Mouse (Mus musculus) heart, embryonic 12.5 days (tissue): ENCODE measurements at regions not wholly inside any gene's neighbourhood (a gene's known extent, or its start where the extent isn't known, plus 50 kb on each side); places are given as distances from the start of the nearest gene placed in this dataset.

Experiments used
- ATAC-seq: fragments of 200-750 bp; cut with Nextera tagmentation; 2 replicates; pipeline ENCODE4 v1.8.0; 2017; ENCODE audit warnings: moderate TSS enrichment, moderate library complexity; ENCODE audit not compliant: insufficient number of reproducible peaks, low FRiP score
- H3K27ac ChIP-seq: fragments of 300-500 bp; sonication (generic); 2 replicates; pipeline ENCODE4 v1.5.1; 2016; ENCODE audit warnings: mild to moderate bottlenecking, moderate library complexity; ENCODE audit not compliant: poor library complexity, severe bottlenecking
- H3K27me3 ChIP-seq: fragments of 300-500 bp; sonication (generic); replicated peaks from 2 replicates; pipeline ENCODE4 v1.6.1; 2016; ENCODE audit warnings: mild to moderate bottlenecking, moderate library complexity
- H3K36me3 ChIP-seq: fragments of 300-500 bp; sonication (generic); 2 replicates; pipeline ENCODE4 v1.6.1; 2016; ENCODE audit warnings: mild to moderate bottlenecking, moderate library complexity
- H3K4me1 ChIP-seq: fragments of 300-500 bp; sonication (generic); replicated peaks from 2 replicates; pipeline ENCODE4 v1.6.1; 2016; ENCODE audit warnings: mild to moderate bottlenecking
- H3K4me2 ChIP-seq: fragments of 300-500 bp; sonication (generic); 2 replicates; pipeline ENCODE4 v1.6.1; 2016; ENCODE audit warnings: mild to moderate bottlenecking, moderate library complexity
- H3K4me3 ChIP-seq: fragments of 300-500 bp; sonication (generic); 2 replicates; pipeline ENCODE4 v1.5.1; 2016; ENCODE audit warnings: mild to moderate bottlenecking
- H3K9ac ChIP-seq: fragments of 300-500 bp; sonication (generic); 2 replicates; pipeline ENCODE4 v1.6.1; 2016; ENCODE audit warnings: mild to moderate bottlenecking, moderate library complexity
- H3K9me3 ChIP-seq: fragments of 300-500 bp; sonication (generic); replicated peaks from 2 replicates; pipeline ENCODE4 v1.6.1; 2016; ENCODE audit warnings: mild to moderate bottlenecking, moderate library complexity
- WGBS: fragments of 180-500 bp; shearing (Covaris S2); methylation state at CpG from one replicate; pipeline ENCODE4 v1.1.7; 2016; 5-methylcytosine and 5-hydroxymethylcytosine counted together

- Histone ChIP-seq H3K9ac (no peak overlapping the region), H3K9me3 (no peaks in the 10 kb centered on the region), H3K4me1 (peaks cover 14% of the 10 kb centered on the region), H3K27me3 (no peaks in the 10 kb centered on the region), H3K27ac (0 out of 2 replicates have a peak overlapping the region, but pooled peaks have one; percentile 76), H3K36me3 (no peaks in the 10 kb centered on the region), H3K4me2 (peak overlapping the region; percentile 67), H3K4me3 (no peak overlapping the region)
- 91% methylated on average over 5 of the region's 5 CpGs for WGBS
- peak; percentile 26; the same call in 1 of the 2 replicates for ATAC-seq
Observed at GRCm38 (mm10) chr12:12841385-12842238, 100.1 kb downstream of the Mycn start.

GRCm38 (mm10) chr12:12840661-12841384, 100.9 kb downstream of the Mycn start:
- H3K27ac ChIP-seq = peak overlapping the region; percentile 76
- H3K9me3 ChIP-seq = no peaks in the 10 kb centered on the region
- H3K4me1 ChIP-seq = peaks cover 14% of the 10 kb centered on the region
- peak; percentile 75 for ATAC-seq
- peak overlapping the region; percentile 36 for H3K4me3 ChIP-seq
- H3K27me3 ChIP-seq = no peaks in the 10 kb centered on the region
- H3K9ac ChIP-seq = peak overlapping the region; percentile 31; the same call in 1 of the 2 replicates
- peak overlapping the region; percentile 67 for H3K4me2 ChIP-seq
- WGBS = 31% methylated on average over 17 of the region's 17 CpGs
- H3K36me3 ChIP-seq = no peaks in the 10 kb centered on the region

- WGBS = 86% methylated on average over 1 of the region's 1 CpGs
Observed at GRCm38 (mm10) chr12:12837775-12838174, 103.9 kb downstream of the Mycn start.

DNA sequence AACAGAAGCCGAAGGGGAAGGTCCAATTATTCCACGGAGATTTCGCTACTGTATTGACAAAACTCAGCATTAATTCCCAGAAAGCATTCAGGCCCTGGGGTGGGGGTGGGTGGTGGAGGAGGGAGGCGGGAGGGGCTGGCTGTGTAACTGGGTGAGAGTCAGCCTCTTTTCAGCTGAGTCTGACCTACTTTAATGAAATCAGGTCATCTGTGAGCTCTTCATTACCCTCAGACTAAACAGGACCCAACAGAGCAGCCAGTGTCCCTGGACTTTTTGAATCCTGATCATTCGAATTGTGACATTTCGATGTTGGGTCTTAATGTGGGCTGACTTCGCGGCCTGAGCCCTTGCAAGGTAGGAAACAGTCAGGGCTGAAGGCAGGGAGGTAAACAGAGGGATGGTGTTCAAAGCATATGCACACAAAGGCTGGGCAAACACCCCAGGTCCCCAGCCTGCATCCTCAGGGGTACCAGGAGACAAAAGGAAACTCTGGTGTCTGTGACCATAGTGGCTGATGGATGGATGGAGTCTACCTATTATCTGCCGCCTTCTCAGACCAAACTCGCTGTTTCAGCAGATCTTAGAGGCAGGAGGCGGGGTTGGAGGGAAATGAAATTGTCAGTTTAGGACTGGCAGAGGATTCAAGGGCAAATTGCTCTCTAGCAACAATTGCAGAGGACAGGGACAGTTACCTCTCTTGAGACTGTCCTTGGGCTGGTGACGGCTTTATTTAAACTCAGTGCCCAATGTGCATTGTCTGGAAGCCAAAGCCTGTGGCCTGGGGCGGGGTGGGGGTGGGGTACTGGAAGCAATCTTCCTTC, 113.7 kb downstream of the Mycn start:
- Histone ChIP-seq H3K4me3 (no peak overlapping the region), H3K36me3 (no peaks in the 10 kb centered on the region), H3K27me3 (no peaks in the 10 kb centered on the region), H3K27ac (no peak overlapping the region), H3K9me3 (no peaks in the 10 kb centered on the region), H3K9ac (no peak overlapping the region), H3K4me2 (no peak overlapping the region), H3K4me1 (peaks cover 9% of the 10 kb centered on the region)
- ATAC-seq = no peak
- 66% methylated on average over 13 of the region's 13 CpGs for WGBS

More at GRCm38 (mm10) chr12:12837775-12838174, 103.9 kb downstream of the Mycn start:
- ATAC-seq = no peak
- Histone ChIP-seq H3K4me3 (no peak overlapping the region), H3K36me3 (no peaks in the 10 kb centered on the region), H3K27ac (no peak overlapping the region), H3K9ac (no peak overlapping the region), H3K4me1 (peaks cover 14% of the 10 kb centered on the region), H3K27me3 (no peaks in the 10 kb centered on the region), H3K9me3 (no peaks in the 10 kb centered on the region), H3K4me2 (no peak overlapping the region)

DNA sequence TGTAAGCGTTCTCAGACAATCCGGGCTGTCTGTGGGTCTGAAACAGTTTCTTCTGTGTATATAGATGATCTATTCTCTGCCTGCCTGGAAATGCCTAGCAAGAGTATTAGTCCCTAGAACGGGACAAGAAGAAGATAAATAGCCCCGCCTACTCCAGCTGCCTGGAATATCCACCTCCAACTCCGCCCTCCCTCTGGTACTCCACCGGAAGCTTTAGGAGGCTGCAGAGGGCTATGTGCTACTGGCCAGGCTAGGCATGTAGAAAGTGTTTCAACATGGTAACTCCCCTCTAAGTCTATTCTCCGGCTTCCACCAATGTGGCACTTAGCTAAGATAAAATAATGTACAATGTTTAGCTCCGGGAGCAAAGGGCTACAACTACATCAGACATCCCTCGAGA, 114.3 kb downstream of the Mycn start:
- Histone ChIP-seq H3K9ac (no peak overlapping the region), H3K27ac (no peak overlapping the region), H3K4me1 (peaks cover 9% of the 10 kb centered on the region), H3K36me3 (no peaks in the 10 kb centered on the region), H3K27me3 (no peaks in the 10 kb centered on the region), H3K9me3 (no peaks in the 10 kb centered on the region), H3K4me2 (no peak overlapping the region), H3K4me3 (no peak overlapping the region)
- 53% methylated on average over 9 of the region's 9 CpGs for WGBS
- ATAC-seq = no peak

DNA sequence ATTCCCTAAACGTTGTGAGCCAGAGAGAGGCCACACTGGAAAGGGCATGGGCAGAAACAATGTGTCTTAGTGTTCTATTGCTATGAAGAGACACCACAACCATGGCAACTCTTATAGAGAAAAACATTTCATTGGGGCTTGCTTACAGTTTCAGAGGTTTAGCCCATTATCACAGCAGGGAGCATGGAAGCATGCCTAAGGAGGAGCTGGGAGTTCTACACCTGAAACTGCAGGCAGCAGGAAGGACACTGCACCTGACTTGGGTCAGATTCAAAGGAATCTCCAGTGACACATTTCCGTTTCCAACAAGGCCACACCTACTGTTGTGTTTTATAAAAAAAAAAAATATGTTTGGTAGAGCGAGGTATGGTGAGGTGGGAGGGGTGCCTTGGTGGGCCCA, 115.3 kb downstream of the Mycn start:
- H3K36me3 ChIP-seq = no peaks in the 10 kb centered on the region
- no peak overlapping the region for H3K9ac ChIP-seq
- no peak overlapping the region for H3K4me2 ChIP-seq
- H3K9me3 ChIP-seq = no peaks in the 10 kb centered on the region
- WGBS = 60% methylated on average over 3 of the region's 3 CpGs
- H3K27ac ChIP-seq = no peak overlapping the region
- peaks cover 9% of the 10 kb centered on the region for H3K4me1 ChIP-seq
- ATAC-seq = no peak
- H3K4me3 ChIP-seq = no peak overlapping the region
- no peaks in the 10 kb centered on the region for H3K27me3 ChIP-seq

- Histone ChIP-seq H3K4me1 (peaks cover 9% of the 10 kb centered on the region), H3K9ac (no peak overlapping the region), H3K4me2 (no peak overlapping the region), H3K36me3 (no peaks in the 10 kb centered on the region), H3K27ac (no peak overlapping the region), H3K4me3 (no peak overlapping the region), H3K27me3 (no peaks in the 10 kb centered on the region), H3K9me3 (no peaks in the 10 kb centered on the region)
- ATAC-seq = no peak
- 86% methylated on average over 5 of the region's 5 CpGs for WGBS
Observed at GRCm38 (mm10) chr12:12825842-12826241, 115.9 kb downstream of the Mycn start.

- no peak for ATAC-seq
- 72% methylated on average over 7 of the region's 7 CpGs for WGBS
- no peaks in the 10 kb centered on the region for H3K4me1 ChIP-seq
Observed at GRCm38 (mm10) chr12:12821473-12821872, 120.2 kb downstream of the Mycn start.

DNA sequence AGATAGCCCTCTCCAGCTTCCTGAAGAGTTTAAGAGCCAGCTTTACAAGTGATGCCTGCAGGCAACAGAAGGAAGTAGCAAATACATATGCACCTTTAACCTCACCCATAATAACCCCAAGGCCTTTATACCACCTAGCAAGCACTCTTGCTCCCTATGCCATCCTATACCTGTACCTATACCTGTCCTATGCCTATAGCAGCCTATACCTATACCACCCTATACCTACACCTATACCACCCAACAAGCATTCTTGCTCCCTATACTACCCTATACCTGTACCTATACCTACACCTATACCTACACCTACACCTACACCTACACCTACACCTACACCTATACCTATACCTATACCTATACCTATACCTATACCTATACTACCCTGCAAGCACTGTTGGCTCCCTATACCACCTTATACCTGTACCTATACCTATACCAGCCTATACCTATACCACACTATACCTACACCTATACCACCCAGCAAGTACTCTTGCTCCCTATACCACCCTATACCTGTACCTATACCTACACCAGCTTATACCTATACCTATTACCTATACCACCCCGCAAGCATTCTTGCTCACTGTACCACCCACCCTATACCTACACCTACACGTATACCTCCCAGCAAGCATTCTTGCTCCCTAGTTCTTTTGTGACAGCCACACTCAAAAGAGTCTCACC, 120.9 kb downstream of the Mycn start:
- no peak overlapping the region for H3K4me2 ChIP-seq
- no peak overlapping the region for H3K4me3 ChIP-seq
- no peaks in the 10 kb centered on the region for H3K36me3 ChIP-seq
- no peak overlapping the region for H3K9ac ChIP-seq
- H3K9me3 ChIP-seq = no peaks in the 10 kb centered on the region
- H3K4me1 ChIP-seq = no peaks in the 10 kb centered on the region
- no peak for ATAC-seq
- no peaks in the 10 kb centered on the region for H3K27me3 ChIP-seq
- H3K27ac ChIP-seq = no peak overlapping the region
- 87% methylated on average over 2 of the region's 2 CpGs for WGBS

More at GRCm38 (mm10) chr12:12821473-12821872, 120.2 kb downstream of the Mycn start:
- no peak overlapping the region for H3K9ac ChIP-seq
- no peak overlapping the region for H3K27ac ChIP-seq
- no peak overlapping the region for H3K4me3 ChIP-seq
- no peaks in the 10 kb centered on the region for H3K36me3 ChIP-seq
- no peak overlapping the region for H3K4me2 ChIP-seq
- no peaks in the 10 kb centered on the region for H3K9me3 ChIP-seq
- no peaks in the 10 kb centered on the region for H3K27me3 ChIP-seq

GRCm38 (mm10) chr12:12819746-12820145, 122.0 kb downstream of the Mycn start:
- Histone ChIP-seq H3K4me2 (no peak overlapping the region), H3K27me3 (no peaks in the 10 kb centered on the region), H3K9me3 (no peaks in the 10 kb centered on the region), H3K4me3 (no peak overlapping the region), H3K4me1 (no peaks in the 10 kb centered on the region), H3K27ac (no peak overlapping the region), H3K9ac (no peak overlapping the region), H3K36me3 (no peaks in the 10 kb centered on the region)
- ATAC-seq = no peak
- 61% methylated on average over 5 of the region's 5 CpGs for WGBS
